Mouse (Mus musculus) left cerebral cortex, postnatal 14 days (tissue): ENCODE measurements around the gene Trp53bp1. TPM values are rescaled to one million over a fixed set of nuclear protein-coding genes. Genes with fewer than 3 reads are reported as not detected.

ENCODE experiments used
- DNase-seq, 2 experiments: peaks; one replicate each; pipeline ENCODE4 v3.0.0; 2021 to 2022; ENCODE audit warnings: low spot score in 2 of 2, mixed read lengths in 1 of 2
- intact Hi-C: fragments of 180-260 bp; cut with DNase I; formaldehyde crosslinking; loops from one replicate; pipeline ENCODE4 v1.15.1; 2025
- total RNA-seq, 2 experiments: library from RNA; stranded (reverse); gene quantifications; 2 replicates each; pipeline ENCODE4 v1.2.3; 2021

Gene Trp53bp1
- total RNA-seq, 2 experiments from 2014 or later, result 136 to 152 TPM

DNA sequence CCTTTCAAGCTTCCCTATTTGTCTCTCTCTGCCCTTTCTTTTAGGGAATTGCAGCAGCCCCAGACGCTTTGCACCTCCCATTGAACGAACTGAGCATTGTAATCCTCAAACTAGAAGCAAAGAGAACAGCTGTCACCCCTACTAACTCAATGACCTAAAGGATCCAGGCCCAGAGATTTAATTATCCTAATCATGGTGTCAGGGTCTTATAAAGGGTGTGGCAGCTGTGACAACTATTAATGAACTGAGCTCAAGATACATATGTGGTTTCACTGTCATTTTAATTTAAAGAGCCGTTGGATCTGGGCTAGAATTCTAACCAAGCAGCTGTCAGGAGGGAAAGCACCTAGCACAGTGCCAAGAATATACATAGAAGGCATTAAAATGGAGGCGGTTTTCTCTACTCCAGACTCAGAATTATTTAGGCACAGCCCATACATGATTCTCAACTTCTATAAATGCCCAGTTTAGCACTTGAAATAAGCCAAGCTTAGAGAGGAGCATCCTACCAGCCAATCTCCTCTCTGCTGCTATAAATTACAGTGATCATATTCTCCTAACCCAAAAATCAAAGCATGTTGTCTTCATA, 815 bp upstream of the Trp53bp1 start:
- intact Hi-C loops, result loop anchor here (2.0 kb wide), 1 partner anchor 15 kb away; no protein-coding TSS in a partner anchor
- DNase-seq, result peak; percentile 47 to 83

DNA sequence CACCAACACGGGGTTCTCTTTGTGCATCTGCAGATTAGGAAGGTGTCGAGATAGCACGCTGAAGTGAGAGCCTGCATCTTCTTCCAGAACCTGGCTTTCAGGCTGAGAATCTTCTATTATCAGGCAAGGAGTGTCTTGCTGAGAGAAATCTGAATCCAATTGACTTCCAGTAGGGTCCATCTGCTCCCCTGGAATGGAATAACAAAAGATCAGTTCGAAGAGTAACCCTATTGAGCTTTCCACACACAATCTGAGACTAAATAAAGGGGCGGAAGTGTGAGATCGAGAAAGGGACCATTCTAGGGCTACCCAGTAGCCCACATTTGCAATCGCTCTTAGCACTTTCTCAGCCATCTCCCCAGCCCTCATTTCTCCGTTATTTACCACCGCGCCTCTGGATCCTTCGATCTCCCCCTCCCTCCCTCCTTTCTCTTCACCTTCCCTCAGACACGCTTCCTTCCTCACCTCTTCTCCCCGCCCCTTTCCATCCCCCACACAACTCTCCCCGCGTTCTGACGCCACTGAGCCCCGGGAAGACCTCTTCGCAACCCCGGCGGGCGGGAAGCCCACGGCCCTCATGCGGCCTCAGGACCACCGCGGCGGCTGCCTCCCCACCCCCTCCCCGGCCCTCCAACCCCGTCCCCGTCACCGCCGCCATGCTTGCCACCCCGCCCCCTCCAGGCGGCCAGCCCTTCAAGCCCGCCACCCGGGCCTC, 529 bp downstream of the Trp53bp1 start:
- no peak for DNase-seq
- intact Hi-C loops, result no loop called here

DNA sequence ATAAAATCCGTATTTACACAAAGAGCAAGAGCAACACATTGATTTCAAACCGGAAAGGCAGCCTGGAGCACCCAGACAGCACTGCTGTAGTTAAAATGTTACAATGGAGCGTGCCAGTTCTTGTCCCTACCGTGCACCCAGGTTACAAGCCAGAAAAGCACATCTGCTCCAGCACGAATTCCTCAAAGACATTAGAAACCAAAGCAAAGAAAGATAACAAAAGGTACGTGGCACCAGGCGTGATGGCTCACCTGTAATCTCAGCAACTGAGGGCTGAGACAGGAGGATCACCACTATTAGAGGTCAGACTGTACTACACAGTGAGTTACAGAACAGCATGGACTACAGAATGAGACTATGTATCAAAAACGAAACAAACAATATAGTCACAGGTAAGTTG, 2.8 kb downstream of the Trp53bp1 start:
- intact Hi-C loops, result no loop called here
- no peak for DNase-seq

- no peak for DNase-seq
- intact Hi-C loops, result no loop called here
Observed at GRCm38 (mm10) chr2:121249758-121250157, 21.4 kb downstream of the Trp53bp1 start.

DNA sequence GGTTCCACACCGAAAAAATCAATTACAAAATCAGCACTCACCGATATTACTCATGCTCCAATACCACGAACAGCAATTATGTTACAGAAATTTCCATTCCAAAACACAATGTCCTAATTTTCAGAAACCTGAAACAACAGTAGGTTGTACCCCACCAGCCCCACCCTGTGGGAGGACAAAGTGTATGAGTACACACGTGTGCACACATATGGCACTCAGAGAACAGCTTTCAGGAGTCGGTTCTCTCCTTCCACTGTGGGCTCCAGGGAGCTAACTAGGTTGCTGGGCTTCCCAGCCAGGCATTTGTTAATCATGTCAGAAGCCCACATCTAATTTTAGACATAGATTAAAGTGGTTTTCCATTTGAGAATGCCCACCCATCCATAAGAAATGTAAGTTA, 27.1 kb downstream of the Trp53bp1 start:
- peak in 1 of 2 experiments; percentile 17 for DNase-seq
- intact Hi-C loops, result no loop called here

- no peak for DNase-seq
- intact Hi-C loops, result no loop called here
Observed at GRCm38 (mm10) chr2:121239426-121239825, 31.8 kb downstream of the Trp53bp1 start.

DNA sequence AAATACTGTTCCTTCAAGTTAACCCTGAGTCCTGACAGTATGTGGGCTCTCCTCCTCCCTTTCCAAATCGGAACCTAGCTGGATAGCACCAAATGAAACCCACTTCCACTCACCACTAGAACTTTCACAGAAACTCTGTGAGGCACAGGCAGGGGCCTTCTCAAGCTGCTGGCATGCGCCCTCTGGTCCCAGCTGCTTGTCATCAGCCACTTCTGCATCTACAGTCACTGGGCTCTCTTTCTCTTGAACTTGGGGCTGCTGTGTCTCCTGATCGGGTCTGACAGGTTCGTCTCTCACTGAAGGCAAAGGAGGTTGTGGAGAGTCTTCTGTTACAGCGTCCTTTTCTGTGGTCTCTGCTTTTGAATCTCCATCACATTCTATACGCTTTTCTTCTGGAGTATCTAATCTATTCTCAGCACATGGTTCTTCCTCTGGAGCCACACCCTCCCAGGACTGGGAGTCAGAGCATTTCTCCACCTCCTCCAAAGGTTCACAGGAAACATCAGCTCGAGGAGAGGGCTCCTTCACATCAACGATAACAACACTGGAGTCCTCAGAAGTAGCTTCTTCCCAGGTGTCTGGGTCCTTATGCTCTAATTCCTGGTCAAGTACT, 35.6 kb downstream of the Trp53bp1 start:
- no peak for DNase-seq
- intact Hi-C loops, result no loop called here

DNA sequence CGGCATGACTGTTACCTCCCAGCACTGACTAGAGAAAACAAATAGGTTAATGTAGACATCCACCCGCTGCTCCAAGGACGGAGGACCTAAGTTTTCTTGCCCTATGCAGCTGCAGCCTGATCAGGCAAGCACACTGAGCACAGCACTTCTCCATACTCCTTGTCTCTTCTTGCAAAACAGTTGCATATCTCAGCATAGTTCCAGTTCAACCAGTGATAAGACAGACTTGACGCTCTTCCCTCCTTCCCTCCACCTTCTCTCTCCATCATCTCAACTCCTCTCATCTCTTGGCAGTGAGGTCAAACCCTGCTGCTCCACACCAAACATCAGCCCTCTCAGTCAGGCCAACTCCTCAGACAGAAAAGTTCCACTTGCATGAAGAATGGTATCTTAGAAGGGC, 43.1 kb downstream of the Trp53bp1 start:
- intact Hi-C loops, result no loop called here
- DNase-seq, result no peak

- DNase-seq, result peak; percentile 34 to 56
- intact Hi-C loops, result no loop called here
Observed at GRCm38 (mm10) chr2:121223010-121223409, 48.2 kb downstream of the Trp53bp1 start.

DNA sequence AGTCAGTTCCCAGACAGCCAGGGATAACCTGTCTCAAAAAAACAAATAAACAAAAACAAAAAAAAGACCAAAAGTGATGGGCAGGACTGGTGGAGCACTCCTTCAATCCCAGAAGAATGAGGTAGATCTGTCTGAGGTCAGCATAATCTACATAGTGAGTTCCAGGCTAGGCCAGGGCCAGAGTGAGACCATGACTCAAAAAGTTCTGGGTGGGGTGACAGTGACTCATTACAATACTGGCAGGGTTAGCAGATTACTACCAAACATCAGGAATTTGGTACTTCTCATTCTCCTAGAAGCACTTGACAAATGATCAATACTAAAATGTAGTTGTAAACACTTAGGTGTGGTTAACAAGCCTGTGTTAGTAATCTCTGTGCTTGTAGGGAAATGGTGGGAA, 51.2 kb downstream of the Trp53bp1 start:
- intact Hi-C loops, result no loop called here
- no peak for DNase-seq

DNA sequence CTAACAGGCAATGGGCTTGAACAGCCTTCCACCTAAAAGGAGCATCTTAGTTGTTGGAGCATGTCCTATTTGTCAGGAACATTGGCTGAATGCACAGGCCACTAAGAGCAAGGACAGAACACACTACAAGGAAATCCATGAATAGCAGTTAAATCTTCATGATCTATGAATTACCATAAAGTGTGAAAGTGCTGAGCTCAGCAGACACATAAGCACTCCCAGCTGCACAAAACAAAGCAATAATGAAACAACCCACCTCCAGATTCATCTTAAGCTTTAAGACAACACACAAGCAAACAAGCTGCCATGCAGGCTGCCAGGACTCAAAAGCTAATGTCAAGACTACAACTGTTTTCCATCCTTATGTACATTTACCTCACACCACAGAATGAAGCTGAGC, 52.0 kb downstream of the Trp53bp1 start:
- DNase-seq, result no peak
- intact Hi-C loops, result no loop called here

DNA sequence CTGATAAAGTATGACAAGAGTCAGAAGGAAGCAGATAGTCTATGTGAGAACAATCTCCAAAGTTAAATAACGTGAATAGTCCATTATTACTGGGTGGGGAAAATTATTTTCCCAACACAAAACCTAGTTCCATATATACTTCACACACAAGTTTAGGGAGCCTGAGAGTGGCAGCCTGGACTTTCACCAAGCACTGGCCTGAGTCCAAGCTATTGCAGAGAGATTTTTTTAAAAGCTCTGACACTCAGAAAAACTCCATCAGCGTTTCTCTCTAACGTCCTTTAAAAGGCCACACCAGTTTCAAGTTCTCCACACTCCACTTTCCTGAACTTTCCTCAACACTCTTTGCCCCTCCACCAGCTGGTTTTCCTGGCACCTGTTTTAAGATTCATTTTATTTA, 56.7 kb downstream of the Trp53bp1 start:
- intact Hi-C loops, result no loop called here
- DNase-seq, result no peak

DNA sequence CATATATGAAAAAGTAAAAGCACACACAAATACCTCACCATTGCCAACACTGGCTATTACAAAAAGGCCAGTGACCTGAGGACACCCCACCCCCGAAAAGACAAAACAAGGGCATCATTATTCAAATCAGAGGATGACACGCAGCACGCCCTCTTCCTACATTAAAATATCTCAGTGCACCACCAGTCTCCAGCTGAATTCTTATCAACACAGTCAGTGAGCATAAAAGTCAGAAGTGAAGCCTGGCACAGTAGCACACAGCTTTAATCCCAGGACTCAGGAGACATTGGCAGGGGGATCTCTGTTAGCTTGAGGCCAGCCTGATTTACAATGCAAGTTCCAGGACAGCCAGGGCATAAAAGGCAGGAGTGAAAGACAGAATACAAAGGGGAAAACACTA, 64.7 kb downstream of the Trp53bp1 start:
- DNase-seq, result no peak
- intact Hi-C loops, result no loop called here

GRCm38 (mm10) chr2:121204276-121204675, 66.9 kb downstream of the Trp53bp1 start:
- intact Hi-C loops, result no loop called here
- DNase-seq, result no peak

DNA sequence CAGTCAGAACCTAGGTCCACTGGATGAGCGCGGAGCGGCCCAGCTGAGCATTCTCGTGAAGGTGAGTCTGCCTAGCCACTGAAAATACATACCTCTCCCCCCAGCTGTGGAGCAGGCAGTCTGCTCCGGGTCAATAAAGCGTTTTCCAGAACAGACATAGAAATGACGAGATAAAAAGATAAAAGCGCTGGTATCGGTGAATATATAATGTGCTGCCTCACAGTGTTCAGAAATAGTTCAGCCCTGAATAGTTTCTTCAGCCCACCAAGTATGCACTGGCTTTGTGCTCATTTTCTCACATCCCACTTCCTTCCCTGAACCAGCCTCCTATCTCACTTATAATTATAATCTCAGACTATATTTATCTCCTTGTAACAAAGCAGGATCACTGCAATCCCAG, 75.7 kb downstream of the Trp53bp1 start:
- intact Hi-C loops, result no loop called here
- DNase-seq, result peak; percentile 46 to 72

GRCm38 (mm10) chr2:121188530-121188929, 82.7 kb downstream of the Trp53bp1 start:
- intact Hi-C loops, result no loop called here
- no peak for DNase-seq

- DNase-seq, result no peak
- intact Hi-C loops, result no loop called here
Observed at GRCm38 (mm10) chr2:121184142-121184541, 87.1 kb downstream of the Trp53bp1 start.

GRCm38 (mm10) chr2:121183431-121183830, 87.8 kb downstream of the Trp53bp1 start:
- intact Hi-C loops, result no loop called here
- peak in 1 of 2 experiments; percentile 30 for DNase-seq

DNA sequence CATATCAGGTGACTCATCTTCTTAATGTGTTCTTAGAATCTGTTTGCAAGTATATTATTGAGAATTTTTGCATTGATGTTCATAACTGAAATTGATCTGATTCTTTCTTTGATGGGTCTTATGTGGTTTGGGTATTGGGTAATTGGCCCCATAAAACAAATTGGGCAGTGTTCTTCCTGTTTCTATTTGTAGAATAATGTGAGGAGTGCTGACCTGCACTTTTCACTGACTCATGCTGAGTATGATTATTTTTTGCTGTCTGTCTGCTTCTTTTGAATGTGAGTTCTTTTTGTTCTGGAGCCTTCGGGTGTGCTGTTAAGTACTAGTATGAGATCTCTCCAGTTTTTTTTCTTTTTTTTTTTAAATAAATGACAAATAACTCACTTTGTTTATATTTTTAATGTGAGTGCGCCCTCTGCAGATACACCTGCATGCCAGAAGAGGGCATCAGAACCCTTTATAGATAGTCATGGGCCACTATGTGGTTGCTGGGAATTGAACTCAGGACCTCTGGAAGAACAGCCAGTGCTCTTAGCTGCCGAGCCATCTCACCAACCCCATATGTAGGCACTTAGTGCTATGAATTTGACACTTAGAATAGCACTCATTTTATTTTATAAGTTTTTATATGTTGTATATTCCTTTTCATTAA, 92.3 kb downstream of the Trp53bp1 start:
- intact Hi-C loops, result no loop called here
- no peak for DNase-seq

GRCm38 (mm10) chr2:121170980-121171742, 100.0 kb downstream of the Trp53bp1 start, which contains the start of gene Zscan29:
Gene Zscan29 (minus strand): TSS chr2:121171125.
- peak; percentile 77 to 86 for DNase-seq
- intact Hi-C loops, result no loop called here
